Mouse (Mus musculus) layer of hippocampus, adult 2 months (tissue): ENCODE measurements at regions not wholly inside any gene's neighbourhood (a gene's known extent, or its start where the extent isn't known, plus 50 kb on each side); places are given as distances from the start of the nearest gene placed in this dataset.
"Not testable (repeated sequence)": the region's sequence is repeated elsewhere in the genome, so short reads cannot be mapped to it uniquely, and the experiment has no call there.

ENCODE experiments used
- DNase-seq, 2 experiments: peaks; one replicate each; pipeline ENCODE4 v3.0.0; 2022; ENCODE audit warnings: low spot score in 2 of 2
- H3K27ac ChIP-seq: fragments of 200-600 bp; 2 replicates; pipeline ENCODE4 v1.8.1; 2022
- H3K4me3 ChIP-seq: fragments of 200-600 bp; 2 replicates; pipeline ENCODE4 v1.8.1; 2022; ENCODE audit warnings: mild to moderate bottlenecking
- CTCF ChIP-seq: fragments of 200-600 bp; conservative IDR thresholded peaks from 2 replicates; pipeline ENCODE4 v1.8.1; 2022; ENCODE audit warnings: antibody characterized with exemption, mild to moderate bottlenecking, moderate library complexity

- TF ChIP-seq CTCF = no peak
- Histone ChIP-seq H3K4me3 (no peak overlapping the region), H3K27ac (no peak overlapping the region)
- DNase-seq = no peak
These were observed 160.2 kb downstream of the Kif26a start for GRCm38 (mm10) chr12:112306208-112306607.

- DNase-seq = no peak
- TF ChIP-seq CTCF = peak; percentile 51
- Histone ChIP-seq H3K27ac (no peak overlapping the region), H3K4me3 (no peak overlapping the region)
These were observed 162.0 kb downstream of the Kif26a start for GRCm38 (mm10) chr12:112308016-112308415.

DNA sequence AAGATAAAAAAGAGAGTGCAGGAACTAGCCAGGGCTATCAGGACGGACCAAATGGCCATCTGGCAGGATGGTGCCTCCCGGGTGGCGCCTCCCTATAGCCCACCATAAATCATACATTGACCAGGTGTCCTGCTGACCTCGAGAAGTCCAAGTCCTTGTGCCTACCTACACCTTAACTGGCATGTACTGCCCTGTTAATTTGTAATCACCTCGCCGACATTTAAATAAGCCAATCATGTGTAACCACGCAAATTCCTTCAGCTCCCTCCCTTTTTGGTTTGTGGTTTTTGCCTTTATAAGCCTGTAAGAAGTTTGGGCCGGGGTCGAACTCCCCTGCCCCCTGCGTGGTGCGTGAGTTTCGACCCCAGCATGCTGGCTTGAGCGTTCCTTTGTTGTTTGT, 163.1 kb downstream of the Kif26a start:
- H3K4me3 ChIP-seq, H3K27ac ChIP-seq, DNase-seq: not testable (repeated sequence)

GRCm38 (mm10) chr12:112309781-112310180, 163.8 kb downstream of the Kif26a start:
- no peak overlapping the region for H3K4me3 ChIP-seq
- TF ChIP-seq CTCF = peak; percentile 67

DNA sequence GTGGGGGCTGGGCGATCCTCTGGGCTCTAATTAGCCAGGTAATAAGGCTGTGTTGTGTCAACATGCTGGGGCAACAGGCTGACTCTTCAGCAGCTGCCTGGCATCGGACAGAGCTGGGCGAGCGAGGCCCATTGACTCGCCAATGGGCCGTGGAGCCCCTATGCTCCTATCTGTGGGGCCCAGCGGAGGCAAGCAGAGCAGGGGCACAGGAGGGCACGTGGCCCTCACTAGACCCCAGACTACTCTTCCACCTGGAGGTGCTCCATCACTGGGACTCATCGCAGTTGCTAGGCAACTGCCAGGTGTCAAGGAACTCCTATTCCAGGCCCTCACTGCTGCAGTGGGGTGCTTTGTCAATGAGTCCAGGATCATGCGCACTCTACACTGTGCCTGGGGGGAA, 164.7 kb downstream of the Kif26a start:
- DNase-seq = no peak
- Histone ChIP-seq H3K4me3 (no peak overlapping the region), H3K27ac (no peak overlapping the region)
- TF ChIP-seq CTCF = no peak

More at GRCm38 (mm10) chr12:112309781-112310180, 163.8 kb downstream of the Kif26a start:
- no peak overlapping the region for H3K27ac ChIP-seq
- DNase-seq = no peak

GRCm38 (mm10) chr12:112314781-112315180, 168.8 kb downstream of the Kif26a start:
- H3K27ac ChIP-seq = no peak overlapping the region
- no peak for TF ChIP-seq CTCF
- DNase-seq = no peak
- H3K4me3 ChIP-seq = no peak overlapping the region

- Histone ChIP-seq H3K4me3 (no peak overlapping the region), H3K27ac (no peak overlapping the region)
- no peak for TF ChIP-seq CTCF
- DNase-seq = no peak
These were observed 171.2 kb downstream of the Kif26a start for GRCm38 (mm10) chr12:112317191-112317590.

DNA sequence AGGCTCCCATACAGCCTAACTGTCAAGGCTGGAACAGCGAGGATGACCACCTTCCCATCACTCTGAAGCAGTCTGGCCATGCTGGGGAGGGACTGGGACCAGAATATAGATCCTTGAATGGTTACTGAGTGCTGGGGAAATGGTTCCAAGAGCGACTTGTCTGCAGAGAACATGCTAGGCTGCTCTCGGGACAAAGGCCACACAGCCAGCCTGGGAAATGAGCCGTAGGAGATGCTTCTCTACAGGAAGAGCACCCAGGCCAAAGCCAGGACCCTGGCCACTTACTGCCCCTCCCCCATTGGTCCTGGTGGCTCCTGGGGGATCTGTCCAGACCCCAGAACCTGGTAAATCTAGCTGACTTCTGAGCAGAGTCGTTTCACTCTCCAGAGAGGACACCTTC, 170.8 kb upstream of the A530016L24Rik start:
- no peak for DNase-seq
- H3K4me3 ChIP-seq = no peak overlapping the region
- TF ChIP-seq CTCF = no peak
- no peak overlapping the region for H3K27ac ChIP-seq

GRCm38 (mm10) chr12:112322196-112322595, 167.1 kb upstream of the A530016L24Rik start:
- no peak for TF ChIP-seq CTCF
- no peak overlapping the region for H3K4me3 ChIP-seq
- no peak overlapping the region for H3K27ac ChIP-seq
- DNase-seq = no peak

DNA sequence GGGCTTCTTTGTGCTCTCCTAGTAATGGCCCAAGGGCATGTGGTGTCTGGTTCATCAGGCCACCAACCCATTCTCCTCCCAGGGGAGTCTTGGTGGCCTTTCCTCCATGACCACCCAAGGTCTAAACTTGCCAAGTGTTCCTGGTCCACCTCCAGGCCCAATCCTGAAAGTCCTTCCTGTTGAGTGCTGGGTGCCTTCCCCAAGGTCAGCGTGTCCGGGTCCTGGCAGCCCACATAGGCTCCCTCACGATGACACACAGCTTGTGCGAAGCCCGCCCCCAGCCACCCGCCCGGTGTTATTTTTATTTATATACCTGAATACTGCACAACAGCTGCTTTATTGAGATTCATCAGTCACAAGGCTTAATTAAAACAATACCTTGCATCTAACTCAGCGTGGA, 161.8 kb upstream of the A530016L24Rik start:
- no peak overlapping the region for H3K4me3 ChIP-seq
- no peak for TF ChIP-seq CTCF
- H3K27ac ChIP-seq = no peak overlapping the region
- no peak for DNase-seq

DNA sequence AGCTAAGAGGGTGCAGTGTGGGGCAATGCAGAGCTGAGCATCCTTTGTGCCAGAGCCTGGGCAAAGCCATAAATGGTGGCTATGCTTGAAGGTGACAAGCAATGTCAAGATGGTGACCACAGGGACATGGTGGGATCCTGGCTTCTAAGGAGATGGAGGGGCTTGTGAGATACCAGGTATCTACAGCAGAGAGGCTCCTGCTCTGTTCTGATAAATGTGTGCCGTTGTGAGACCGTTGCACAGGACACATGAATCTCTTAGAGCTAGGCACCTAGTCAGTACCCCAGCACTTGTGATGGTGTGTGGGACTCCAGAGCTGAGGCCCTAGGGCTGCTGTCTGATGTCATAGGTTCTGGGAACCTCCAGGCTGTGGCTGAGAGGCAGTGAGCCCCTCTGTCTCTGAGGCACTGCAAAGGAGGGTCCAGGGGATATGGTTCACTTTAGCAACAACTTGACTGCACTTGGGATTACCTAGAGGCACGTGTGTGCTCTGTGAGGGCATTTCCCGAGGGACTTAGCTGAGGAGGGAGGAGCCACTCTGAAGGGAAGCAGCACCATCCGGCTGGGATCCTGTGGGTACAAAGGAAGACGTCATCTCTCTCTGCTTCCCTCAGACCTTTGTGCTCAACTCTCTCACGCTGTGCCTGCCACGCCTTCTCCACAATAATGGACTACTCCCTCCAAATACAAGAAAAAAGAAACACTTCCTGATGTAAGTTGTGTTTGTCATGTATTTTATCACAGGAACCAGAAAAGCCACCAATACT, 160.3 kb upstream of the A530016L24Rik start:
- no peak for TF ChIP-seq CTCF
- no peak for DNase-seq
- peak overlapping the region; percentile 81; the same call in 1 of the 2 replicates for H3K27ac ChIP-seq
- no peak overlapping the region for H3K4me3 ChIP-seq

- H3K4me3 ChIP-seq = peak overlapping the region; percentile 21; the same call in 1 of the 2 replicates
- peak overlapping the region; percentile 81 for H3K27ac ChIP-seq
- DNase-seq = peak; percentile 52 to 76
- no peak for TF ChIP-seq CTCF
These were observed 159.4 kb upstream of the A530016L24Rik start for GRCm38 (mm10) chr12:112329701-112330301.

GRCm38 (mm10) chr12:112330557-112330956, 158.7 kb upstream of the A530016L24Rik start:
- no peak overlapping the region for H3K4me3 ChIP-seq
- no peak for DNase-seq
- H3K27ac ChIP-seq = no peak overlapping the region; the same call in 1 of the 2 replicates
- no peak for TF ChIP-seq CTCF

GRCm38 (mm10) chr12:112331061-112331460, 158.2 kb upstream of the A530016L24Rik start:
- no peak overlapping the region for H3K27ac ChIP-seq
- no peak for DNase-seq

More at GRCm38 (mm10) chr12:112331061-112331460, 158.2 kb upstream of the A530016L24Rik start:
- no peak overlapping the region for H3K4me3 ChIP-seq
- no peak for TF ChIP-seq CTCF
